Mouse (Mus musculus): Measurements from ENCODE around the gene Ntf3.

The Ntf3 gene

GRCm38 (mm10) chr6:126106051-126106797, 60.5 kb downstream of the Ntf3 start:
- no peak for DNase-seq (ENCODE audit: low read depth in 1 of 2, low spot score in 2 of 2)

DNA sequence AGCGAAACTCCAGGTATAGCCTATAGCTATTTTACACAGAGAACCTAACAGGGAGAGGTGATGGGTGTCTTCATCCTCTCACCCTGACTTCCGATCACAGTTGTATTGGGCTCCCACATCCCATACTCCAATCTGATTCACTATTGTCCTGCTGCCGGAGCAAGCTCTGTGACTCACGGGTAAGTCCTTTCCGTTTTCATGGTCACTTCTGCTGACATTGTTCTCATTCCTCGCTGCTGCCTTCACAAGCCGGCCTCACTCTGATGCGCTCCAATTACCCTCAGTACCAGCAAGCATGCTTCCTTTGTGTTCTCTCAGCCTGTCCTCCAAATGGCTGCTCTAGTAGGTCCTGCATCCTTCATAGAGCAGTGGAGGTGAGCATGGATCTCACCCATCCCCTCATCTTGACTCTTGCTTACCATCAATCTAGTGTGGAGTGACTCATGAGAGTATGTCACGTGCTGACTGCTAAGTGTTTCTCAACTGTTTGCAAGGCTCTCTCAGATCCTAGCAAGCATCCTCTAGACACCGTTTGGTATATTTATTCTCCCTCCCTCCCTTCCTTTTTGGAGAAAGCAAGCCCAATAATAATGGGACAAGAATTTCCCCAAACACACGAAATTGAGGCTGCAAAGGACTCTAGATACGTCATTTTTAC, 61.5 kb downstream of the Ntf3 start:
- no peak for DNase-seq (ENCODE audit: low read depth in 1 of 2, low spot score in 2 of 2)

DNA sequence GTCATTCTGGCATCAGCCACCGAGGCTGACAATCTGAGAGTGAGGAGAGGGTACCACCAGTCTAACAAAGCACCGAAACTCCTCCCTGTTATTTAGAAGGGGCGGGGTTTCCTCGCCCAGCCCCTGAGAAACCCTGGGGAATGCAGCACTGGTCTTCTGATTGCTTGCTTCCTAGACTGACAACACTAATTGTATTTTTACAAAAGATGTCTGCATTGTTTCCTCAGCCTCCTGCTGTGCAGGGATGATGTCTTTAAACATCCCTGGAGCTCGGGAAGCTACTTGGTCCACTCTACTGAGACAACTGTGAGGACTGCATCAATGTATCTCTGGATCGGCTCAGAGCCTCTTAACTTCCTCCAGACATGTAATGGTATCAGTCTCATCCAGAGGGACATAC, 64.1 kb downstream of the Ntf3 start:
- no peak for DNase-seq (ENCODE audit: low read depth in 1 of 2, low spot score in 2 of 2)

GRCm38 (mm10) chr6:126102007-126102406, 64.7 kb downstream of the Ntf3 start:
- no peak for DNase-seq (ENCODE audit: low read depth in 1 of 2, low spot score in 2 of 2)

GRCm38 (mm10) chr6:126100579-126100978, 66.1 kb downstream of the Ntf3 start:
- DNase-seq (ENCODE audit: low read depth in 1 of 2, low spot score in 2 of 2), result no peak

GRCm38 (mm10) chr6:126097471-126097870, 69.2 kb downstream of the Ntf3 start:
- no peak for DNase-seq (ENCODE audit: low read depth in 1 of 2, low spot score in 2 of 2)

- DNase-seq (ENCODE audit: low read depth in 1 of 2, low spot score in 2 of 2), result no peak
These were observed 70.6 kb downstream of the Ntf3 start for GRCm38 (mm10) chr6:126096085-126096484.

DNA sequence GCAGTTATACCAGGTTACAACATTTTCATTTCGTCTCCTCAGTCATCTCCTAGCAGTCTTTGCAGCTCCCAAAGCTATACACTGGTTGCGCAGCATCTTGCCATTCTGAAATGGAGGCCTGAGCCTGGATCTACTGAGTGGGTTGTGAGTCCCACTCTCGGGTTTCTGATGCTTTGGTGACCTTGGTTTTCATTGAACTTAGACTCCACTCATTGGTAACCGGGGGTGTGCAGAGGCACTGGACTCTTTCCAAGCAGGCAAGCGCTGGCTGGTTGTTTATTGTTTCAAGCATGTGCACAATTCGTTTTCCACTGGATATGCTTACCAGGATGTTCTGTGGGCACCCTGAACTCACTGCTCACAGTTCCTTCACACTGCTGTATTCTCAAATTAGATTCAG, 71.7 kb downstream of the Ntf3 start:
- no peak for DNase-seq (ENCODE audit: low read depth in 1 of 2, low spot score in 2 of 2)

- DNase-seq (ENCODE audit: low read depth in 1 of 2, low spot score in 2 of 2), result no peak
These were observed 74.7 kb downstream of the Ntf3 start for GRCm38 (mm10) chr6:126092026-126092425.

GRCm38 (mm10) chr6:126090063-126090462, 76.6 kb downstream of the Ntf3 start:
- DNase-seq (ENCODE audit: low read depth in 1 of 2, low spot score in 2 of 2), result no peak

- no peak for DNase-seq (ENCODE audit: low read depth in 1 of 2, low spot score in 2 of 2)
These were observed 78.0 kb downstream of the Ntf3 start for GRCm38 (mm10) chr6:126088489-126089265.

- DNase-seq (ENCODE audit: low read depth in 1 of 2, low spot score in 2 of 2), result no peak
These were observed 80.3 kb downstream of the Ntf3 start for GRCm38 (mm10) chr6:126086321-126086950.

DNA sequence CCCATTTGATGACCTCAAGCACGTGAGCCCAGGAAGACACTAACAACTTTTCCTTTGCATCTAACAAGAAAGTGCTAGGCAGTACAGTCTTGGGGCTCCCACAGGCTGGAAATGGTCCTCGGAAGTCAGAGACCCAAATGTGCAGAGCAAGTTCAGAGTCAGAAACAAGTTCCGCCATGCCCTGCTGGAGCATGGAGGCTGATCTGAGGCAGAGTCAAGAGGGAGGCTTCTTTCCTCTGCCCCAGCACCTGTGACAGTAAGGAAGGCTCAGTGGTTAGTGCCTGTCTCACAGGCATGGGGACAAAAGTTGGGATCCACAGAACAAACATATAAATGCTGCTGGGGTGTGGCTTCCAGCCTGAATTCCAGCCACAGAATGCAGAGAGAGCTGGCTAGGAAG, 86.2 kb downstream of the Ntf3 start:
- no peak for DNase-seq (ENCODE audit: low read depth in 1 of 2, low spot score in 2 of 2)

DNA sequence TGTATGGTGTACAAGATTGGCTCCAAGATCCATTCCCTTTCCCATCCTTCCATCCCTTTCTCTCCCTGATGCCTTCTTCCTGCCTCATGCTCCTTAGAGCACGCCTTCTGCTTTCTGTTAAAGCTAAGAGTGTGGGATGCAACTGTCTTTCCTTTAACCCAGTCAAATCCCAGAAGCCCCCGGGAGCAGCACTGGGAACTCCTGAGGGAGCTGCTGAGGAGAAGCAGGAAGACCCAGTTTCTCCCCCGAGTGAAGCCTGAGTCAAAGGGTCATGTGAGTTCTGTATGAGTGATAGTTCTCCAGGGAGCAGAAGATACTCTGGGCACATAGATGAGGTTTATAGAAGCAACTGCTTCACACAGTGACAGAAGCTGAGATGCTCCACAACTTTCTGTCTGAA, 109.0 kb downstream of the Ntf3 start:
- no peak for DNase-seq (ENCODE audit: low read depth in 1 of 2, low spot score in 2 of 2)

- no peak for DNase-seq (ENCODE audit: low read depth in 1 of 2, low spot score in 2 of 2)
These were observed 113.6 kb downstream of the Ntf3 start for GRCm38 (mm10) chr6:126053136-126053535.
